Mouse (Mus musculus) kidney, embryonic 14.5 days (tissue): ENCODE data around the gene Ccdc134. TPM values are rescaled to one million over a fixed set of nuclear protein-coding genes. Genes with fewer than 3 reads are reported as not detected.

Experiments
- ATAC-seq: fragments of 200-750 bp; cut with Nextera tagmentation; 2 replicates; pipeline ENCODE4 v1.8.0; 2017; ENCODE audit warnings: moderate number of reproducible peaks, mild to moderate bottlenecking, moderate TSS enrichment, moderate library complexity; ENCODE audit not compliant: low FRiP score, low TSS enrichment
- H3K27ac ChIP-seq: fragments of 300-500 bp; sonication (generic); 2 replicates; pipeline ENCODE4 v1.5.1; 2014; ENCODE audit warnings: low read depth, mild to moderate bottlenecking, low read length, moderate library complexity, mixed read lengths
- H3K27me3 ChIP-seq: fragments of 300-500 bp; sonication (generic); 2 replicates; pipeline ENCODE4 v1.6.1; 2014; ENCODE audit warnings: mild to moderate bottlenecking, low read length; ENCODE audit not compliant: control insufficient read depth, insufficient read depth
- H3K36me3 ChIP-seq: fragments of 300-500 bp; sonication (generic); 2 replicates; pipeline ENCODE4 v1.6.1; 2014; ENCODE audit warnings: low read length, mixed read lengths; ENCODE audit not compliant: control insufficient read depth, insufficient read depth
- H3K4me1 ChIP-seq: fragments of 300-500 bp; sonication (generic); 2 replicates; pipeline ENCODE4 v1.6.1; 2014; ENCODE audit warnings: low read length, mixed read lengths; ENCODE audit not compliant: control insufficient read depth, insufficient read depth
- H3K4me2 ChIP-seq: fragments of 300-500 bp; sonication (generic); replicated peaks from 2 replicates; pipeline ENCODE4 v1.6.1; 2014; ENCODE audit warnings: low read depth, mild to moderate bottlenecking, low read length
- H3K4me3 ChIP-seq: fragments of 300-500 bp; sonication (generic); 2 replicates; pipeline ENCODE4 v1.5.1; 2014; ENCODE audit warnings: mild to moderate bottlenecking, low read length
- H3K9ac ChIP-seq: fragments of 300-500 bp; sonication (generic); 2 replicates; pipeline ENCODE4 v1.6.1; 2014; ENCODE audit warnings: low read depth, mild to moderate bottlenecking, low read length, moderate library complexity
- H3K9me3 ChIP-seq: fragments of 300-500 bp; sonication (generic); 2 replicates; pipeline ENCODE4 v1.6.1; 2016; ENCODE audit warnings: low read length; ENCODE audit not compliant: control insufficient read depth
- WGBS: fragments of 180-500 bp; shearing (Covaris S2); extraction: QIAGEN DNeasy Blood & Tissue Kit; methylation state at CpG from one replicate; pipeline ENCODE4 v1.1.7; 2014; 5-methylcytosine and 5-hydroxymethylcytosine counted together
- polyA plus RNA-seq: library from polyadenylated mRNA; unstranded; fragments of >200 nt; fragmentation: Nextera tagmentation; extraction: Ambion mirVana; gene quantifications from 2 replicates; pipeline ENCODE4 v1.2.1, GENCODE M21; 2014

Ccdc134 gene
- polyA plus RNA-seq, 1 experiment from 2014 or later, result 19.6 TPM

- peaks cover 88% of the 10 kb centered on the region for H3K36me3 ChIP-seq
- ATAC-seq, result no peak
- no peak overlapping the region for H3K4me3 ChIP-seq
These were observed 59.2 kb downstream of the Ccdc134 start for GRCm38 (mm10) chr15:82186931-82187330.

GRCm38 (mm10) chr15:82187401-82187800 is 59.7 kb downstream of the Ccdc134 start:
- H3K36me3 ChIP-seq, result peaks cover 88% of the 10 kb centered on the region
- ATAC-seq, result no peak
- H3K27ac ChIP-seq, result no peak overlapping the region
- H3K9me3 ChIP-seq, result no peaks in the 10 kb centered on the region; the same call in 1 of the 2 replicates
- peaks cover 9% of the 10 kb centered on the region for H3K4me1 ChIP-seq
- H3K27me3 ChIP-seq, result no peaks in the 10 kb centered on the region
- H3K4me3 ChIP-seq, result no peak overlapping the region
- no peak overlapping the region for H3K9ac ChIP-seq
- no peak overlapping the region for H3K4me2 ChIP-seq
- WGBS, result 89% methylated on average over 4 of the region's 4 CpGs

More at GRCm38 (mm10) chr15:82186931-82187330, 59.2 kb downstream of the Ccdc134 start:
- Histone ChIP-seq H3K4me1 (peaks cover 9% of the 10 kb centered on the region), H3K4me2 (no peak overlapping the region), H3K9me3 (peaks cover 4% of the 10 kb centered on the region; the same call in 1 of the 2 replicates), H3K27ac (no peak overlapping the region), H3K9ac (no peak overlapping the region), H3K27me3 (no peaks in the 10 kb centered on the region)
- 86% methylated on average over 5 of the region's 5 CpGs for WGBS

GRCm38 (mm10) chr15:82187924-82188323 is 60.2 kb downstream of the Ccdc134 start:
- Histone ChIP-seq H3K9me3 (no peaks in the 10 kb centered on the region), H3K27ac (no peak overlapping the region), H3K9ac (no peak overlapping the region), H3K4me2 (no peak overlapping the region), H3K4me3 (no peak overlapping the region), H3K27me3 (no peaks in the 10 kb centered on the region), H3K4me1 (peaks cover 9% of the 10 kb centered on the region), H3K36me3 (peaks cover 88% of the 10 kb centered on the region)
- no peak for ATAC-seq
- 53% methylated on average over 1 of the region's 1 CpGs for WGBS

- WGBS, result 96% methylated on average over 10 of the region's 10 CpGs
- Histone ChIP-seq H3K27me3 (no peaks in the 10 kb centered on the region), H3K27ac (no peak overlapping the region), H3K4me2 (no peak overlapping the region), H3K4me1 (peaks cover 9% of the 10 kb centered on the region), H3K9ac (no peak overlapping the region), H3K4me3 (no peak overlapping the region), H3K36me3 (peaks cover 88% of the 10 kb centered on the region), H3K9me3 (no peaks in the 10 kb centered on the region)
- no peak for ATAC-seq
These were observed 60.9 kb downstream of the Ccdc134 start for GRCm38 (mm10) chr15:82188481-82189240.

Other genes starting within 250 kb of the Ccdc134 start
- 76.5 and 78.9 TPM in 2 replicates for gene Polr3h, start 201.7 kb upstream of the Ccdc134 start, polyA plus RNA-seq
- gene Csdc2, start 191.2 kb upstream of the Ccdc134 start, polyA plus RNA-seq, result 17.5 and 28.1 TPM in 2 replicates
- 28.3 and 33.0 TPM in 2 replicates for gene Pmm1, start 167.0 kb upstream of the Ccdc134 start, polyA plus RNA-seq
- not detected in 2 replicates for gene 1700029P11Rik, start 147.4 kb upstream of the Ccdc134 start, polyA plus RNA-seq
- gene Xrcc6, start 140.1 kb upstream of the Ccdc134 start, polyA plus RNA-seq, result 71.9 and 87.6 TPM in 2 replicates
- gene Desi1, start 94.1 kb upstream of the Ccdc134 start, polyA plus RNA-seq, result 18.9 and 33.0 TPM in 2 replicates
- 342 and 399 TPM in 2 replicates for gene Snu13, start 80.3 kb upstream of the Ccdc134 start, polyA plus RNA-seq
- not detected in 2 replicates for gene 4930407I10Rik, start 68.8 kb upstream of the Ccdc134 start, polyA plus RNA-seq
- gene Mei1, start 57.9 kb upstream of the Ccdc134 start, polyA plus RNA-seq, result 0.07 TPM in 1 of 2 replicates, not detected in the other
- 76.9 and 114 TPM in 2 replicates for gene Srebf2, start 19.3 kb downstream of the Ccdc134 start, polyA plus RNA-seq
- 0.80 and 1.1 TPM in 2 replicates for gene Shisa8, start 84.9 kb downstream of the Ccdc134 start, polyA plus RNA-seq
- gene Tnfrsf13c, start 96.4 kb downstream of the Ccdc134 start, polyA plus RNA-seq, result 0.12 and 0.13 TPM in 2 replicates
- gene Cenpm, start 116.8 kb downstream of the Ccdc134 start, polyA plus RNA-seq, result 83.3 and 116 TPM in 2 replicates
- gene 1500009C09Rik, start 124.5 kb downstream of the Ccdc134 start, polyA plus RNA-seq, result not detected in 2 replicates
- 8.6 and 15.8 TPM in 2 replicates for gene Sept3, start 147.0 kb downstream of the Ccdc134 start, polyA plus RNA-seq
- 0.23 and 0.65 TPM in 2 replicates for gene Wbp2nl, start 171.0 kb downstream of the Ccdc134 start, polyA plus RNA-seq
- gene Naga, start 211.0 kb downstream of the Ccdc134 start, polyA plus RNA-seq, result 43.6 and 57.3 TPM in 2 replicates
- 4.7 and 8.9 TPM in 2 replicates for gene Pheta2, start 211.0 kb downstream of the Ccdc134 start, polyA plus RNA-seq
- 276 and 306 TPM in 2 replicates for gene Smdt1, start 211.0 kb downstream of the Ccdc134 start, polyA plus RNA-seq
- 396 and 553 TPM in 2 replicates for gene Ndufa6, start 226.4 kb downstream of the Ccdc134 start, polyA plus RNA-seq